In genomic region chr10:23777288-23777945, GRCm38 (mm10) we compare ENCODE assay signal across 9 mouse cellular contexts. TPM values are rescaled to one million over a fixed set of nuclear protein-coding genes. Genes with fewer than 3 reads are reported as not detected.
DNase-seq lines count a peak whose midpoint lies in the region; ATAC-seq and TF ChIP-seq lines count a peak whose summit lies in the region.
"Had no signal": no experiment of that assay in that cellular context is flagged by ENCODE, and none has a peak within 500 bp of the region (broad histone marks: within the 10 kb centered on the region; RNA-seq: fewer than 3 reads in every experiment).

No protein-coding gene starts in this region.

- no peak overlapping the region for H3K4me2 ChIP-seq in lung, postnatal 0 days (replicated peaks; ENCODE audit: low read depth, low read length)

- peak; percentile 57 for TF ChIP-seq CTCF in lung, postnatal 0 days (IDR thresholded peaks at IDR 0.05)
- no peak for TF ChIP-seq CTCF in lung, adult 2 months (IDR thresholded peaks at IDR 0.05; ENCODE audit: insufficient read depth, low read length)

- 32% methylated on average over 5 of the region's 5 CpGs for WGBS in lung, postnatal 0 days
- 32% methylated on average over 5 of the region's 5 CpGs for WGBS in lung, adult 2 months

- peak; percentile 16 to 41 for DNase-seq in cerebellum, postnatal 10 days
- DNase-seq in cerebellum, postnatal 4 days (ENCODE audit: low spot score in 2 of 2) = no peak
- no peak for DNase-seq in lung, postnatal 0 days (ENCODE audit: low spot score)
- DNase-seq in lung, adult 2 months = no peak
- DNase-seq in retina, postnatal 1 day = peak; percentile 56
- no peak for DNase-seq in cerebellum, adult 11-12 months
- DNase-seq: gastrocnemius, postnatal 25 days had no signal

- ATAC-seq in lung, postnatal 0 days = no peak
- peak; percentile 10; the same call in 1 of the 2 replicates for ATAC-seq in granulocyte monocyte progenitor cell, adult 5-6 weeks (replicated peaks; ENCODE audit: poor library complexity, severe bottlenecking)
- no peak for ATAC-seq in cerebellum, adult (ENCODE audit: insufficient number of reproducible peaks, low FRiP score, low TSS enrichment)

- no peak for TF ChIP-seq EP300 in lung, postnatal 0 days (IDR thresholded peaks at IDR 0.05)

- H3K9me3 ChIP-seq in lung, postnatal 0 days (ENCODE audit: low read length) = no peaks in the 10 kb centered on the region

- H3K27me3 ChIP-seq in lung, postnatal 0 days (replicated peaks; ENCODE audit: insufficient read depth, low read length) = no peaks in the 10 kb centered on the region

- H3K4me1 ChIP-seq in lung, postnatal 0 days (ENCODE audit: insufficient read depth, low read depth, low read length) = no peaks in the 10 kb centered on the region
- H3K4me1 ChIP-seq in lung, adult 2 months (ENCODE audit: control insufficient read depth, insufficient read depth, low read length) = no peaks in the 10 kb centered on the region

- H3K4me3 ChIP-seq in lung, postnatal 0 days (ENCODE audit: low read depth, low read length) = no peak overlapping the region
- no peak overlapping the region for H3K4me3 ChIP-seq in lung, adult 2 months (replicated peaks; ENCODE audit: extremely low read depth, low read depth, low read length)

- no peaks in the 10 kb centered on the region for H3K36me3 ChIP-seq in lung, postnatal 0 days (ENCODE audit: insufficient read depth, low read length)

- H3K9ac ChIP-seq in lung, postnatal 0 days (replicated peaks; ENCODE audit: low read depth) = no peak overlapping the region

- H3K27ac ChIP-seq in lung, postnatal 0 days (ENCODE audit: low read length) = no peak overlapping the region

- TF ChIP-seq POLR2A in lung, adult 2 months (IDR thresholded peaks at IDR 0.05; ENCODE audit: borderline replicate concordance, extremely low read depth, low read depth, low read length) = no peak

RNA-seq across cellular contexts. Expression of gene Rps12, which starts 9.7 kb away (rescaled TPM):
- polyA plus RNA-seq in lung, postnatal 0 days (2015; fragmentation: Nextera tagmentation; extraction: Ambion mirVana) = 142 and 152 TPM in 2 replicates
- polyA plus RNA-seq in lung, adult 2 months (2012; rRNA removed) = 907 and 1,065 TPM in 2 replicates
- 9,329 and 9,382 TPM in 2 replicates for total RNA-seq in granulocyte monocyte progenitor cell, adult 5-6 weeks (2014; fragmentation: Nextera tagmentation)
- 1,810 and 2,372 TPM in 2 replicates for total RNA-seq in granulocyte monocyte progenitor cell, adult 5-6 weeks (2017)

RNA-seq across cellular contexts. Expression of gene Slc18b1, which starts 19.4 kb away (rescaled TPM):
- 8.3 and 9.9 TPM in 2 replicates for polyA plus RNA-seq in lung, postnatal 0 days (2015; fragmentation: Nextera tagmentation; extraction: Ambion mirVana)
- 8.1 and 10.3 TPM in 2 replicates for polyA plus RNA-seq in lung, adult 2 months (2012; rRNA removed)
- 2.8 TPM in 1 of 2 replicates, not detected in the other for total RNA-seq in granulocyte monocyte progenitor cell, adult 5-6 weeks (2014; fragmentation: Nextera tagmentation)
- total RNA-seq in granulocyte monocyte progenitor cell, adult 5-6 weeks (2017) = not detected in 2 replicates

Comparison
In these comparisons a context has a peak if more than half of its experiments do, and no peak if none do; other contexts are left out.
1. DNase-seq: peak in cerebellum, postnatal 10 days (2 of 2) and retina, postnatal 1 day (single experiment); none in cerebellum, postnatal 4 days (0 of 2), lung, postnatal 0 days (single experiment), lung, adult 2 months (single experiment) and cerebellum, adult 11-12 months (single experiment).